27 mouse cellular contexts compared by ENCODE assay signal in genomic region chr9:114518812-114519477, GRCm38 (mm10). TPM values are rescaled to one million over a fixed set of nuclear protein-coding genes. Genes with fewer than 3 reads are reported as not detected.
DNase-seq lines count a peak whose midpoint lies in the region; ATAC-seq and TF ChIP-seq lines count a peak whose summit lies in the region.
"Had no signal": no experiment of that assay in that cellular context is flagged by ENCODE, and none has a peak within 500 bp of the region (broad histone marks: within the 10 kb centered on the region; RNA-seq: fewer than 3 reads in every experiment).

No protein-coding gene starts in this region.

- H3K9me3 ChIP-seq in hindbrain, postnatal 0 days (ENCODE audit: low read length), result no peaks in the 10 kb centered on the region
- peaks cover 3% of the 10 kb centered on the region; the same call in 1 of the 2 replicates for H3K9me3 ChIP-seq in hindbrain, embryonic 14.5 days (ENCODE audit: control insufficient read depth, low read length)
- H3K9me3 ChIP-seq in lung, embryonic 14.5 days (ENCODE audit: low read depth, low read length), result peaks cover 5% of the 10 kb centered on the region
- H3K9me3 ChIP-seq in stomach, postnatal 0 days (ENCODE audit: control insufficient read depth, low read length), result no peaks in the 10 kb centered on the region
- peaks cover 21% of the 10 kb centered on the region for H3K9me3 ChIP-seq in forebrain, embryonic 10.5 days
- H3K9me3 ChIP-seq: neural tube, embryonic 15.5 days had no signal

- no peak for ATAC-seq in hindbrain, postnatal 0 days
- no peak for ATAC-seq in hindbrain, embryonic 14.5 days (ENCODE audit: low FRiP score)
- no peak for ATAC-seq in lung, embryonic 14.5 days (ENCODE audit: insufficient read depth)
- no peak for ATAC-seq in stomach, postnatal 0 days (ENCODE audit: low FRiP score, low TSS enrichment)
- ATAC-seq: hindbrain, embryonic 16.5 days had no signal

- intact Hi-C loops in left cerebral cortex, postnatal 36 days (cut with DNase I), result no loop called here

- no peaks in the 10 kb centered on the region for H3K4me1 ChIP-seq in hindbrain, postnatal 0 days (ENCODE audit: insufficient read depth, low read length)
- no peaks in the 10 kb centered on the region for H3K4me1 ChIP-seq in hindbrain, embryonic 14.5 days (replicated peaks; ENCODE audit: control insufficient read depth, insufficient read depth, low read length)
- H3K4me1 ChIP-seq in lung, embryonic 14.5 days (ENCODE audit: insufficient read depth), result no peaks in the 10 kb centered on the region
- no peaks in the 10 kb centered on the region for H3K4me1 ChIP-seq in cortical plate, adult 2 months (ENCODE audit: control insufficient read depth, insufficient read depth, low read length)
- no peaks in the 10 kb centered on the region for H3K4me1 ChIP-seq in stomach, postnatal 0 days (replicated peaks; ENCODE audit: control insufficient read depth, insufficient read depth)
- peaks cover 18% of the 10 kb centered on the region for H3K4me1 ChIP-seq in forebrain, embryonic 10.5 days
- H3K4me1 ChIP-seq: forebrain, embryonic 12.5 days; megakaryocyte, embryonic 14.5 days; neural tube, embryonic 15.5 days had no signal

- TF ChIP-seq EP300 in stomach, postnatal 0 days (optimal IDR thresholded peaks at IDR 0.05), result no peak

- H3K4me3 ChIP-seq in hindbrain, postnatal 0 days (ENCODE audit: low read length), result no peak overlapping the region
- H3K4me3 ChIP-seq in hindbrain, embryonic 14.5 days (replicated peaks; ENCODE audit: low read length), result no peak overlapping the region
- H3K4me3 ChIP-seq in lung, embryonic 14.5 days (ENCODE audit: low read depth, low read length), result no peak overlapping the region
- no peak overlapping the region for H3K4me3 ChIP-seq in cortical plate, adult 2 months (ENCODE audit: insufficient read depth, low read length)
- H3K4me3 ChIP-seq in stomach, postnatal 0 days (ENCODE audit: low read depth, low read length), result no peak overlapping the region
- H3K4me3 ChIP-seq in forebrain, embryonic 10.5 days, result no peak overlapping the region
- H3K4me3 ChIP-seq: forebrain, embryonic 12.5 days; heart, embryonic 13.5 days; megakaryocyte, embryonic 14.5 days; neural tube, embryonic 15.5 days had no signal

- no peaks in the 10 kb centered on the region for H3K27me3 ChIP-seq in hindbrain, postnatal 0 days (ENCODE audit: insufficient read depth, low read length)
- H3K27me3 ChIP-seq in hindbrain, embryonic 14.5 days (ENCODE audit: control insufficient read depth, insufficient read depth, low read length), result no peaks in the 10 kb centered on the region
- H3K27me3 ChIP-seq in lung, embryonic 14.5 days (ENCODE audit: insufficient read depth, low read length), result no peaks in the 10 kb centered on the region
- no peaks in the 10 kb centered on the region for H3K27me3 ChIP-seq in stomach, postnatal 0 days (ENCODE audit: control insufficient read depth, insufficient read depth, low read length)
- no peaks in the 10 kb centered on the region for H3K27me3 ChIP-seq in forebrain, embryonic 10.5 days (ENCODE audit: poor library complexity, severe bottlenecking)
- H3K27me3 ChIP-seq: forebrain, embryonic 12.5 days; heart, embryonic 13.5 days; neural tube, embryonic 15.5 days had no signal

- no peak overlapping the region for H3K4me2 ChIP-seq in hindbrain, postnatal 0 days (ENCODE audit: low read depth, low read length)
- H3K4me2 ChIP-seq in hindbrain, embryonic 14.5 days (replicated peaks), result no peak overlapping the region
- H3K4me2 ChIP-seq in lung, embryonic 14.5 days, result no peak overlapping the region
- no peak overlapping the region for H3K4me2 ChIP-seq in stomach, postnatal 0 days (replicated peaks; ENCODE audit: low read depth)
- H3K4me2 ChIP-seq: forebrain, embryonic 12.5 days; heart, embryonic 13.5 days; neural tube, embryonic 15.5 days had no signal

- no peak overlapping the region for H3K9ac ChIP-seq in hindbrain, postnatal 0 days (replicated peaks; ENCODE audit: low read length)
- no peak overlapping the region for H3K9ac ChIP-seq in hindbrain, embryonic 14.5 days
- H3K9ac ChIP-seq in lung, embryonic 14.5 days, result no peak overlapping the region
- no peak overlapping the region for H3K9ac ChIP-seq in stomach, postnatal 0 days (ENCODE audit: low read length)
- H3K9ac ChIP-seq: forebrain, embryonic 12.5 days; heart, embryonic 13.5 days; neural tube, embryonic 15.5 days had no signal

- 67% methylated on average over 9 of the region's 9 CpGs for WGBS in hindbrain, postnatal 0 days
- 67% methylated on average over 9 of the region's 9 CpGs for WGBS in hindbrain, embryonic 14.5 days
- WGBS in lung, embryonic 14.5 days, result 66% methylated on average over 9 of the region's 9 CpGs
- 56% methylated on average over 9 of the region's 9 CpGs for WGBS in stomach, postnatal 0 days
- 83% methylated on average over 9 of the region's 9 CpGs for WGBS in forebrain, embryonic 10.5 days

- H3K36me3 ChIP-seq in hindbrain, postnatal 0 days (ENCODE audit: insufficient read depth, low read length), result no peaks in the 10 kb centered on the region
- H3K36me3 ChIP-seq in hindbrain, embryonic 14.5 days (replicated peaks; ENCODE audit: control insufficient read depth, insufficient read depth), result 0 out of 2 replicates have a peak, but pooled peaks cover under 1% of the 10 kb centered on the region
- H3K36me3 ChIP-seq in lung, embryonic 14.5 days (ENCODE audit: insufficient read depth), result peaks cover 2% of the 10 kb centered on the region
- no peaks in the 10 kb centered on the region for H3K36me3 ChIP-seq in stomach, postnatal 0 days (ENCODE audit: control insufficient read depth, insufficient read depth, low read length)
- peaks cover 70% of the 10 kb centered on the region for H3K36me3 ChIP-seq in forebrain, embryonic 10.5 days (replicated peaks)
- H3K36me3 ChIP-seq: heart, embryonic 13.5 days had no signal

- TF ChIP-seq POLR2A in cortical plate, adult 2 months (IDR thresholded peaks at IDR 0.05; ENCODE audit: extremely low read depth, insufficient read depth, low read length), result no peak

- no peak for DNase-seq in hindbrain, postnatal 0 days (ENCODE audit: low spot score)
- DNase-seq in hindbrain, embryonic 14.5 days (ENCODE audit: low spot score), result no peak
- DNase-seq in lung, embryonic 14.5 days, result no peak
- DNase-seq in lung, postnatal 25 days (ENCODE audit: low spot score), result no peak
- no peak for DNase-seq in stomach, postnatal 0 days (ENCODE audit: low spot score)
- no peak for DNase-seq in left cerebral cortex, postnatal 36 days (ENCODE audit: low spot score in 2 of 2)
- DNase-seq in forebrain, embryonic 10.5 days (ENCODE audit: extremely low spot score, low spot score), result no peak
- DNase-seq: adrenal gland, adult 2 months; cerebellum, postnatal 10 days; gastrocnemius, postnatal 14 days; heart, adult 18-20 months; heart, postnatal 4 days; left cerebral cortex, postnatal 4 days; lung, postnatal 10 days; midbrain, embryonic 14.5 days; right cerebral cortex, postnatal 14 days; spleen, adult 18-20 months; thymus, adult 2 months had no signal

- H3K27ac ChIP-seq in hindbrain, postnatal 0 days, result no peak overlapping the region
- H3K27ac ChIP-seq in hindbrain, embryonic 14.5 days, result no peak overlapping the region
- H3K27ac ChIP-seq in lung, embryonic 14.5 days (ENCODE audit: low read depth), result no peak overlapping the region
- no peak overlapping the region for H3K27ac ChIP-seq in cortical plate, adult 2 months (ENCODE audit: insufficient read depth, low read length)
- no peak overlapping the region for H3K27ac ChIP-seq in stomach, postnatal 0 days (replicated peaks)
- H3K27ac ChIP-seq in forebrain, embryonic 10.5 days, result no peak overlapping the region
- H3K27ac ChIP-seq: forebrain, embryonic 12.5 days; heart, embryonic 13.5 days; neural tube, embryonic 15.5 days had no signal

- peak; percentile 38 for TF ChIP-seq CTCF in hindbrain, postnatal 0 days (IDR thresholded peaks at IDR 0.05; ENCODE audit: low read depth)
- peak; percentile 44 for TF ChIP-seq CTCF in lung, embryonic 14.5 days (IDR thresholded peaks at IDR 0.05; ENCODE audit: low read depth)
- peak; percentile 19; the same call in 1 of the 2 replicates for TF ChIP-seq CTCF in cortical plate, adult 2 months (IDR thresholded peaks at IDR 0.05; ENCODE audit: extremely low read depth, insufficient read depth, low read length)
- TF ChIP-seq CTCF in stomach, postnatal 0 days (IDR thresholded peaks at IDR 0.05; ENCODE audit: low read depth), result peak; percentile 63

RNA-seq across cellular contexts. Expression of gene C130032M10Rik, which starts 3.4 kb away (rescaled TPM):
- total RNA-seq in hindbrain, postnatal 0 days (2014; rRNA removed), result not detected in 2 replicates
- not detected in 2 replicates for polyA plus RNA-seq in hindbrain, postnatal 0 days (2015; fragmentation: Nextera tagmentation; extraction: Ambion mirVana)
- polyA plus RNA-seq in hindbrain, embryonic 14.5 days (2014; fragmentation: Nextera tagmentation; extraction: Ambion mirVana), result not detected in 2 replicates
- polyA plus RNA-seq in lung, embryonic 14.5 days (2014; fragmentation: Nextera tagmentation; extraction: Ambion mirVana), result 0.27 TPM in 1 of 2 replicates, not detected in the other
- 0.15 TPM in 1 of 2 replicates, not detected in the other for polyA plus RNA-seq in cortical plate, adult 2 months (2012; rRNA removed)
- not detected in 2 replicates for polyA plus RNA-seq in stomach, postnatal 0 days (2015; fragmentation: Nextera tagmentation; extraction: Ambion mirVana)
- total RNA-seq in left cerebral cortex, postnatal 36 days (2021), result not detected
- 1.0 and 1.2 TPM in 2 replicates for polyA plus RNA-seq in forebrain, embryonic 10.5 days (2016; fragmentation: Nextera tagmentation; extraction: Ambion mirVana)
- total RNA-seq: gastrocnemius, postnatal 14 days; heart, adult 18-20 months; heart, postnatal 4 days; layer of hippocampus, adult 18-20 months; left cerebral cortex, postnatal 4 days; liver, adult 2 months had no signal
- polyA plus RNA-seq: adrenal gland, adult 2 months; forebrain, embryonic 12.5 days; hindbrain, embryonic 16.5 days; liver, adult 2 months; midbrain, embryonic 14.5 days; neural tube, embryonic 15.5 days; stomach, embryonic 14.5 days; thymus, adult 2 months had no signal

RNA-seq across cellular contexts. Expression of gene Ccr4, which starts 14.2 kb away (rescaled TPM):
- total RNA-seq in hindbrain, postnatal 0 days (2014; rRNA removed), result not detected in 2 replicates
- polyA plus RNA-seq in hindbrain, postnatal 0 days (2015; fragmentation: Nextera tagmentation; extraction: Ambion mirVana), result not detected in 2 replicates
- polyA plus RNA-seq in hindbrain, embryonic 14.5 days (2014; fragmentation: Nextera tagmentation; extraction: Ambion mirVana), result not detected in 2 replicates
- polyA plus RNA-seq in lung, embryonic 14.5 days (2014; fragmentation: Nextera tagmentation; extraction: Ambion mirVana), result not detected in 2 replicates
- not detected in 2 replicates for polyA plus RNA-seq in cortical plate, adult 2 months (2012; rRNA removed)
- polyA plus RNA-seq in stomach, postnatal 0 days (2015; fragmentation: Nextera tagmentation; extraction: Ambion mirVana), result not detected in 2 replicates
- not detected for total RNA-seq in left cerebral cortex, postnatal 36 days (2021)
- polyA plus RNA-seq in forebrain, embryonic 10.5 days (2016; fragmentation: Nextera tagmentation; extraction: Ambion mirVana), result not detected in 2 replicates
- total RNA-seq: adrenal gland, adult 2 months; gastrocnemius, postnatal 14 days; heart, adult 18-20 months; heart, postnatal 4 days; layer of hippocampus, adult 18-20 months; left cerebral cortex, postnatal 4 days had no signal
- polyA plus RNA-seq: adrenal gland, adult 2 months; forebrain, embryonic 12.5 days; heart, embryonic 13.5 days; hindbrain, embryonic 16.5 days; midbrain, embryonic 14.5 days; neural tube, embryonic 15.5 days; stomach, embryonic 14.5 days had no signal

RNA-seq across cellular contexts. Expression of gene Trim71, which starts 45.2 kb away (rescaled TPM):
- total RNA-seq in hindbrain, postnatal 0 days (2014; rRNA removed), result 0.10 and 0.25 TPM in 2 replicates
- 0.20 and 0.24 TPM in 2 replicates for polyA plus RNA-seq in hindbrain, postnatal 0 days (2015; fragmentation: Nextera tagmentation; extraction: Ambion mirVana)
- 0.29 and 0.31 TPM in 2 replicates for polyA plus RNA-seq in hindbrain, embryonic 14.5 days (2014; fragmentation: Nextera tagmentation; extraction: Ambion mirVana)
- 1.4 and 1.5 TPM in 2 replicates for polyA plus RNA-seq in lung, embryonic 14.5 days (2014; fragmentation: Nextera tagmentation; extraction: Ambion mirVana)
- 0.25 and 0.27 TPM in 2 replicates for polyA plus RNA-seq in cortical plate, adult 2 months (2012; rRNA removed)
- polyA plus RNA-seq in stomach, postnatal 0 days (2015; fragmentation: Nextera tagmentation; extraction: Ambion mirVana), result 0.47 and 0.51 TPM in 2 replicates
- under 1 TPM; 0.77 to 0.94 TPM for total RNA-seq in left cerebral cortex, postnatal 36 days (2021)
- polyA plus RNA-seq in forebrain, embryonic 10.5 days (2016; fragmentation: Nextera tagmentation; extraction: Ambion mirVana), result 5.9 and 6.5 TPM in 2 replicates
- total RNA-seq: adrenal gland, adult 2 months; gastrocnemius, postnatal 14 days; heart, adult 18-20 months; heart, postnatal 4 days; liver, adult 2 months had no signal
- polyA plus RNA-seq: adrenal gland, adult 2 months; liver, adult 2 months; thymus, adult 2 months had no signal
